Mouse (Mus musculus) thymus, postnatal 25 days (tissue): ENCODE measurements around the gene Srgap3.

Experiments
- DNase-seq: peaks from one replicate; pipeline ENCODE4 v3.0.0; 2022

Srgap3 gene

GRCm38 (mm10) chr6:112946895-112947436 lies at the start of gene Srgap3:
Srgap3 (minus strand) TSS chr6:112947266.
- DNase-seq: peak; percentile 50

- DNase-seq: no peak
Measured at GRCm38 (mm10) chr6:112995708-112996107, 48.6 kb upstream of the Srgap3 start.

- DNase-seq: no peak
Measured at GRCm38 (mm10) chr6:112990119-112990518, 43.1 kb upstream of the Srgap3 start.

DNA sequence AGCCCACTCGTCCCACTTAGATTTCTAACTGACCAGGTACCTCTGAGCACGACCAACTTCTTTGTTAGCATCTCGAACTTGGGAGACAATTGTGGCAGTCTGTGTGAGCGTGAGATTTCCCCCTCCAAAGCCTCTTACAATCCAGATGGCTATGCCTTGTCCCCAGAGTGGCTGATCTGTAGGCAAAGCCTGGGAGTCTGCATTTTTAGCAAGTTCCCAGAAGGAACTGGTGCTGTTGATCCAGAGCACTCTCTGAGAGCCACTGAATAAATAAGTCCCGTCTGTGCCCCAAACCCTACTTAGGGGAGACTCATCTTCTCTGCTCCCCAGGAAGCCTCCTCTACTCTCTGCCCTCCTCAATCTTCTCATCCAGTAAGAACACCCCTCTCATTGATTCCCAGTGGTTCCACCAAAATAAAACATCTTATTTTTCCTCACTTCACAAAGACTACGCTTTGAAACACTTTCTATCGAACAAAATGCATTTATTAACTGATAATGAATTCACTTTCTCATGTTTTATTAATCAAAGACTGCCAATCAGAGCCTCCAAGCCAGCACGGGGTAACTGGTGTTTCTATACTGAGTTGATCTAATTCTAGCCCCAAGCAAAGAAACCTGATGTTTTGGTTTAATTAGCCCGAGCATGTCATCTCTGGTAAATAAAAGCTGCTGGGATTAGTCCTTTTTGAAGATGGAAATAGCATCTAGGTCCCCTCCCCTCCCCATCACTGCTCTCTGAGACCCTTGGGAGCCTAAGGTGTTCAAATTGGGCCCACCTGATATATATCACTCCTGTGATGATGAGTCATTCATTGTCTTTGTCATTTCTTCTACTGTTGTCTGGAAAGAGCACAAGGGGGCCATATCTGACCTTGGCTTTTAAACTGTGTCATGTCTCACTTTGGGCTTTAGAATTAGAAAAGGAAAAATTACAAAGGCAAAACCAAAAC lies 38.6 kb upstream of the Srgap3 start:
- no peak for DNase-seq

- no peak for DNase-seq
Measured at GRCm38 (mm10) chr6:112982241-112982640, 35.2 kb upstream of the Srgap3 start.

DNA sequence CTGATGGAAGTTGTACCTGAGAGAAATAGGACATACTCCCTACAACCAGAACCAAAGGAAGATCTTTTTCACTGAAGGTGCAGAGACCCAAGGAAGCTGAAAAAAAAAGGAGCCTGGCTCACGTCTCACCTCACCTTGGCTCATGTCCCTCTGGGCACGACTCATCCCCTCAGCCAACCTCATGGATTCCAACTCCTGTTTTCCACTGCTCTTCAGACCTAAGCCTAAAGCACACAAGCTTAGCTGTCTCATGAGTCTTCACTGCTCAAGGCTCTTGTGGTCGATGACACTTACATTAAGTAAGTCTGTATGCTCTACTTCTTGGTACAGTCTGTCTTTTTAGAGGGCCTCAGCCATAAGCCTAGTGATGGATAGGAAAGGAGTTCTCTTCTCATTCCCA lies 31.9 kb upstream of the Srgap3 start:
- DNase-seq: no peak

DNA sequence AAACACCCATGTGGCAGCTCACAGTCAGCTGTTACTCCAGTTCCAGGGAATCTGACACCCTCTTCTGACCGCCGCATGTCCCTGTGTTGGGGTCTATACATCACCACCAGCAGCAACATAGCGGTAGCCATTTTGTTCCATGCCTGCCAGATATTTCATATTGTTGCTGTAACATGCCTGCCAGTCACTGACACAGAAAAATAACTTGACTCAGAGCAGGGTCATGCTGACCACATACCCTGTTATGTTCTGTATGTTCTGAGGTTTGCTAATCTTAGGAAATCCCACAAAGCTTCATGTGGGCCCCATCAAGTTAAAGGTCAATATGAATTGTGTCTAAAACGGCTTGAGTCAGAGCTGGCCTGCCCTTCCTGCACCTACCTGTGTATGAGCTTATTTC lies 30.2 kb upstream of the Srgap3 start:
- DNase-seq: no peak

GRCm38 (mm10) chr6:112976541-112976940 lies 29.5 kb upstream of the Srgap3 start:
- no peak for DNase-seq

GRCm38 (mm10) chr6:112976136-112976535 lies 29.1 kb upstream of the Srgap3 start:
- no peak for DNase-seq

DNA sequence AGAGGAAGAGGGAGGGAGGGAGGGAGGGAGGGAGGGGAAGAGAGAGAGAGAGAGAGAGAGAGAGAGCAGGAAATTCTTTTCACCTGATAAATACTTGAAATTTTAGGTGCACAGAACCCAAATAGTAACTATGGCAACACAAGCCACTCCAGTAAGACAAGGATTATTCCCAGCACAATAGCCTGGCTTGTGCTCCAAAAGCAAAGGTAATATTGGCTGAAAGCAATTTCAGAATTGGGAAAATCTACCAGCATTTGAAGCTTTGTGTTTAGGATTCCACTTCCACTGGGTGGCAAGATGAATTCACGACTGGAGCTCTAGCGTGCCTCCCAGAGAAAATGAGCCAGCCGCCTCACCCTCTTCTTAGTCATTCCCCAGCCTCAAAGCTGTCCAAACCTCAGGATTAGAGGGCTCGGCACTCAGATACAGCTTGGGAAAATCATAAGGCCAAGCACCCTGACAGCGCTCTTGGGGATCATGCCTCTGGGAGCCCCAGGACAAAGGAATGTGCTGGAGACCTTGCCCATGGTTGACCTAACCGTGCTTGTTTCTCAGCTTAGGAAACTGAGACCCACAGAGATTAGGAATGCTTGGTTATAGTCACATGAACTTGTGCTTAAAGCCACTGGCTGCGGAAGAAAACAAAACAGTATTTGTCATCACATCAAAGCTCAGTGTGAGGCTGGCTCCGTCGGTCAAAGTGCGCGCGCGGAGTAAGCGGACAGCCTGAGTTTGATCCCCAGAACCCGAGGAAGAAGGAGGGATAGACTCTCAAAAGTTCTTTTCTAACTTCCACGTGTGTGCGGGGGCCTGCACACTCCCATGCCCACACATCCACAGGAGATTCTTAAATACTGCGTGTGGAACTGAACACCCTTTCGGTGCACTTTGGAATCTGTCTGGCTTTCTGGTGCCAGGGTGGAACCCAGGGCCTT lies 27.0 kb upstream of the Srgap3 start:
- DNase-seq: no peak

- DNase-seq: no peak
Measured at GRCm38 (mm10) chr6:112972858-112973631, 26.0 kb upstream of the Srgap3 start.

GRCm38 (mm10) chr6:112972127-112972526 lies 25.1 kb upstream of the Srgap3 start:
- DNase-seq: no peak

DNA sequence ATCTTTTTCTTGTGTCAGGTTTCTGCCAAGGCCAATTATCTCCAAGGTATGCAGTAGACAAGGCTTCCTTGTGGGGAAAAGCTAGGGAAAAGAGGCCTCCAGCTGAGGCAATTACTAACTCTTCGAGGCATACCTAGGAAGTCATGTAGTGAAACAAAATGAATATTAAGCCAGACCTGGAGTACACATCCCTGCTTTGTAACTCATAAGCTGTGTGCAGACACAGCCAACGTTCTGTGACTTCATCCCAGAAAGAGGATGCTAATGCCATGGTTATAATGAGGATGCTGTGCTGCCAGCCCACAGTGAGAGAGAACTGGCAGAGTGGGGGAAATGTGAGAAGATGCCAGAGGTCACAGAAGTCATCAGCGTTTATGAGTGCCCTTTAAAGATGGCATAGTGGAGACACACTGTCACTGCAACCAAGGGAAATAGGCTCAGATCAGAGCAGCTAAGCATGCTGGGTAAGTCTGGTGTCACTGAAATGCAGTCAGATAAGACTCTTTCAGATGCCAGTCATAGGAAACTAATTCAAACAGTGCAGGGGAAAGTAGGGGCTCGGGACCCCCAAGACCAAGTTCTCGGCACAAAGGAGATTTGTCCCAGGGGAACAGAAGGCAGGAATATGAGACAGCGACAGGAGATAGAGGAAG lies 24.2 kb upstream of the Srgap3 start:
- no peak for DNase-seq

- DNase-seq: peak; percentile 40
Measured at GRCm38 (mm10) chr6:112967359-112967758, 20.3 kb upstream of the Srgap3 start.

- DNase-seq: no peak
Measured at GRCm38 (mm10) chr6:112958360-112958759, 11.3 kb upstream of the Srgap3 start.

- no peak for DNase-seq
Measured at GRCm38 (mm10) chr6:112957583-112958280, 10.7 kb upstream of the Srgap3 start.

GRCm38 (mm10) chr6:112955773-112956172 lies 8.7 kb upstream of the Srgap3 start:
- no peak for DNase-seq

GRCm38 (mm10) chr6:112953905-112954304 lies 6.8 kb upstream of the Srgap3 start:
- no peak for DNase-seq

- DNase-seq: no peak
Measured at GRCm38 (mm10) chr6:112951254-112951653, 4.2 kb upstream of the Srgap3 start.

DNA sequence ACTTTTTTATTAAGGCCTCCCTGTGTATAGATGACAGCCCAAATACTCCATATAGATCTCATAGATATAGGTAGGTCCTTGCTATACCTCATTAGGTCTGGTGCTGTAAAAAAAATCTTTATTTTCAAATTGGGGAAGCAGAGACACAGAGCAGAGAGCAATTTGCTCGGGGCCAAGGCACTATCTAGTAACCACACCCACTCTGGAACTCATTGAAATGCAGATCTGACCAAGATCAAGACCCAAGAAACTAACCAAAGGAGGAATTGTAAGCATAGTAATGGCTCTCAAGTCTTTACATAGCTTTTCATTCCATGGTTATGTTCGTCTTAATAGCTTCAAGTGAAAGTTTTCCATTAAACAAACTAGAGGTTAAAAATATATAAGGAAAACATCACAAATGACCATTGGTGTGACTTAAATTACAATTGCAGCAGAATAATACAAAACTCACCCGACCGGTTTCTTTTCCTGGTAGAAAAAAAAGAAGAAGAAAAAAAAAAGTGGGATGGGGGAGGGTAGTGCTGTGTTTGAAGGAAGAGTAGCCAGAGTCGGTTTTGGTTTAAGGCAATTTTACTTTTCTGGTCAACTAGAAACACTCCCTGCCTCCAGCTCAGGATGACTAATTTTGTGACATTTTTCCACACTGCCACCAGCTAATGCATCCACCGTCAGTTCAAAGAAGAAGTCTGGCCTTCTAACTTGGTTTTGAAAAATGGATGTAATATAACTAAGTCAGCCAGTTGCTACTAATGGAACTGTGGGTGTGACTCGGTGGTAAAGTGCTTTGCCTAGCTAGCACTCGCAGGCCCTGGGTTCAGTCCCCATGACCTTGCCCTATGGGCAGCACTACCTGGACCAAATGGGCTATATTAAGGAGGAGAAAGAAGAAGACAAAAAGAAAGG lies 3.4 kb upstream of the Srgap3 start:
- DNase-seq: no peak
